Mouse (Mus musculus) MEL (cell line): ENCODE measurements around the gene Polr1d. TPM values are rescaled to one million over a fixed set of nuclear protein-coding genes. Genes with fewer than 3 reads are reported as not detected.

Experiments used
- DNase-seq: peaks from one replicate; pipeline ENCODE4 v3.0.0; 2011; ENCODE audit warnings: low read depth, low spot score
- H3K27ac ChIP-seq: 2 replicates; pipeline ENCODE4 v1.5.1; 2012; ENCODE audit warnings: low read depth, mild to moderate bottlenecking, control low read depth, low read length, moderate library complexity; ENCODE audit not compliant: control insufficient read depth
- H3K27me3 ChIP-seq, 2 experiments: fragments of 150-350 bp in 1 of 2; sonication (generic) in 1 of 2; 2 replicates each; pipeline ENCODE4 v1.6.1; 2012; ENCODE audit warnings: low read length in 2 of 2, mild to moderate bottlenecking in 2 of 2, improper control_type of control experiment in 1 of 2, moderate library complexity in 1 of 2; ENCODE audit not compliant: insufficient read depth in 2 of 2, control insufficient read depth in 1 of 2
- H3K36me3 ChIP-seq, 2 experiments: 2 replicates each; pipeline ENCODE4 v1.6.1; 2012 to 2014; ENCODE audit warnings: low read length in 2 of 2, improper control_type of control experiment in 1 of 2, inconsistent platforms in 1 of 2, mild to moderate bottlenecking in 1 of 2; ENCODE audit not compliant: insufficient read depth in 2 of 2, control insufficient read depth in 1 of 2
- H3K4me1 ChIP-seq, 2 experiments: fragments of 150-350 bp in 1 of 2; sonication (generic) in 1 of 2; 2 replicates each; pipeline ENCODE4 v1.6.1; 2012; ENCODE audit warnings: low read length in 2 of 2, improper control_type of control experiment in 1 of 2, mild to moderate bottlenecking in 1 of 2; ENCODE audit not compliant: insufficient read depth in 2 of 2, control insufficient read depth in 1 of 2
- H3K4me3 ChIP-seq, 2 experiments: fragments of 150-350 bp in 1 of 2; sonication (generic) in 1 of 2; 2 replicates each; pipeline ENCODE4 v1.5.1; 2012; ENCODE audit warnings: low read depth in 2 of 2, low read length in 2 of 2, mild to moderate bottlenecking in 2 of 2, moderate library complexity in 2 of 2, control low read depth in 1 of 2, improper control_type of control experiment in 1 of 2; ENCODE audit not compliant: control insufficient read depth in 1 of 2, insufficient read depth in 1 of 2
- H3K79me2 ChIP-seq: 2 replicates; pipeline ENCODE4 v1.6.1; 2012; ENCODE audit warnings: mild to moderate bottlenecking, low read length, moderate library complexity; ENCODE audit not compliant: control insufficient read depth, poor library complexity, insufficient read depth
- H3K9ac ChIP-seq: 2 replicates; pipeline ENCODE4 v1.6.1; 2012; ENCODE audit warnings: low read depth, mild to moderate bottlenecking, control low read depth, low read length, moderate library complexity; ENCODE audit not compliant: control insufficient read depth, poor library complexity, severe bottlenecking
- H3K9me3 ChIP-seq: fragments of 150-350 bp; sonication (generic); replicated peaks from 2 replicates; pipeline ENCODE4 v1.6.1; 2012; ENCODE audit warnings: mild to moderate bottlenecking, low read length, improper control_type of control experiment, moderate library complexity; ENCODE audit not compliant: insufficient read depth
- BHLHE40 ChIP-seq: IDR thresholded peaks from 2 replicates; pipeline ENCODE4 v1.6.1; 2012; ENCODE audit warnings: low read depth, mild to moderate bottlenecking, inconsistent platforms, low read length, improper control_type of control experiment, borderline replicate concordance
- CHD1 ChIP-seq: IDR thresholded peaks from 2 replicates; pipeline ENCODE4 v1.6.1; 2012; ENCODE audit warnings: low read depth, mild to moderate bottlenecking, inconsistent platforms, low read length, improper control_type of control experiment
- CTCF ChIP-seq, 3 experiments: IDR thresholded peaks in 2 of 3; conservative IDR thresholded peaks in 1 of 3; 2 replicates each; pipeline ENCODE4 v1.5.1; 2011 to 2012; ENCODE audit warnings: low read length in 3 of 3, low read depth in 2 of 3, mild to moderate bottlenecking in 2 of 3, improper control_type of control experiment in 1 of 3, inconsistent platforms in 1 of 3, mixed read lengths in 1 of 3, moderate library complexity in 1 of 3; ENCODE audit not compliant: control insufficient read depth in 1 of 3, insufficient read depth in 1 of 3, poor library complexity in 1 of 3, severe bottlenecking in 1 of 3
- E2F4 ChIP-seq: IDR thresholded peaks from 2 replicates; pipeline ENCODE4 v1.6.1; 2011; ENCODE audit warnings: low read depth, low read length, improper control_type of control experiment, borderline replicate concordance
- ELF1 ChIP-seq: IDR thresholded peaks from 2 replicates; pipeline ENCODE4 v1.6.1; 2014; ENCODE audit warnings: low read depth, mild to moderate bottlenecking, inconsistent platforms, low read length, improper control_type of control experiment, moderate library complexity
- HCFC1 ChIP-seq: IDR thresholded peaks from 2 replicates; pipeline ENCODE4 v1.6.1; 2012; ENCODE audit warnings: low read depth, mild to moderate bottlenecking, inconsistent platforms, low read length, improper control_type of control experiment, moderate library complexity
- JUND ChIP-seq: IDR thresholded peaks from 2 replicates; pipeline ENCODE4 v1.6.1; 2011; ENCODE audit warnings: low read depth, mild to moderate bottlenecking, improper control_type of control experiment, low read length
- KAT2A ChIP-seq: conservative IDR thresholded peaks from 2 replicates; pipeline ENCODE4 v1.6.1; 2012; ENCODE audit warnings: low read depth, low read length, improper control_type of control experiment, inconsistent platforms
- MAFK ChIP-seq: IDR thresholded peaks from 2 replicates; pipeline ENCODE4 v1.6.1; 2011; ENCODE audit warnings: low read depth, mild to moderate bottlenecking, low read length, improper control_type of control experiment, borderline replicate concordance
- MAX ChIP-seq: IDR thresholded peaks from 2 replicates; pipeline ENCODE4 v1.6.1; 2011; ENCODE audit warnings: low read length, improper control_type of control experiment
- MXI1 ChIP-seq: IDR thresholded peaks from 2 replicates; pipeline ENCODE4 v1.6.1; 2011; ENCODE audit warnings: mild to moderate bottlenecking, low read depth, low read length, improper control_type of control experiment
- MYC ChIP-seq: IDR thresholded peaks from 2 replicates; pipeline ENCODE4 v1.6.1; 2011; ENCODE audit warnings: low read depth, mild to moderate bottlenecking, low read length, improper control_type of control experiment, moderate library complexity
- NRF1 ChIP-seq: IDR thresholded peaks from 2 replicates; pipeline ENCODE4 v1.6.1; 2014; ENCODE audit warnings: low read depth, mild to moderate bottlenecking, inconsistent platforms, low read length, improper control_type of control experiment, moderate library complexity; ENCODE audit not compliant: poor library complexity, insufficient read depth, severe bottlenecking
- POLR2A ChIP-seq, 2 experiments: IDR thresholded peaks; 2 replicates each; pipeline ENCODE4 v1.6.1; 2011 to 2012; ENCODE audit warnings: low read length in 2 of 2, mild to moderate bottlenecking in 2 of 2, control low read depth in 1 of 2, improper control_type of control experiment in 1 of 2, low read depth in 1 of 2, moderate library complexity in 1 of 2; ENCODE audit not compliant: control insufficient read depth in 1 of 2, insufficient read depth in 1 of 2, poor library complexity in 1 of 2
- POLR2AphosphoS2 ChIP-seq: IDR thresholded peaks from 2 replicates; pipeline ENCODE4 v1.6.1; 2011; ENCODE audit warnings: low read length, improper control_type of control experiment
- RAD21 ChIP-seq: IDR thresholded peaks from 2 replicates; pipeline ENCODE4 v1.6.1; 2011; ENCODE audit warnings: mild to moderate bottlenecking, low read depth, low read length, improper control_type of control experiment
- RCOR1 ChIP-seq: IDR thresholded peaks from 2 replicates; pipeline ENCODE4 v1.6.1; 2012; ENCODE audit warnings: low read depth, mild to moderate bottlenecking, inconsistent platforms, low read length, improper control_type of control experiment
- SMC3 ChIP-seq: IDR thresholded peaks from 2 replicates; pipeline ENCODE4 v1.6.1; 2011; ENCODE audit warnings: low read depth, low read length, improper control_type of control experiment
- TCF12 ChIP-seq: IDR thresholded peaks from 2 replicates; pipeline ENCODE4 v1.6.1; 2014; ENCODE audit warnings: low read depth, mild to moderate bottlenecking, inconsistent platforms, low read length, improper control_type of control experiment, moderate library complexity
- UBTF ChIP-seq: IDR thresholded peaks from 2 replicates; pipeline ENCODE4 v1.6.1; 2012; ENCODE audit warnings: low read depth, mild to moderate bottlenecking, inconsistent platforms, low read length, improper control_type of control experiment, moderate library complexity, borderline replicate concordance; ENCODE audit not compliant: insufficient read depth
- USF2 ChIP-seq, 2 experiments: IDR thresholded peaks; 2 replicates each; pipeline ENCODE4 v1.6.1; 2011 to 2012; ENCODE audit warnings: improper control_type of control experiment in 2 of 2, low read length in 2 of 2, borderline replicate concordance in 1 of 2, inconsistent platforms in 1 of 2, low read depth in 1 of 2, mild to moderate bottlenecking in 1 of 2; ENCODE audit not compliant: insufficient read depth in 1 of 2
- ZMIZ1 ChIP-seq: IDR thresholded peaks from 2 replicates; pipeline ENCODE4 v1.6.1; 2012; ENCODE audit warnings: low read depth, mild to moderate bottlenecking, inconsistent platforms, low read length, improper control_type of control experiment, moderate library complexity
- ZNF384 ChIP-seq: IDR thresholded peaks from 2 replicates; pipeline ENCODE4 v1.6.1; 2012; ENCODE audit warnings: low read depth, mild to moderate bottlenecking, inconsistent platforms, low read length, improper control_type of control experiment
- polyA plus RNA-seq, 2 experiments: library from polyadenylated mRNA; stranded (reverse) in 1 of 2; unstranded in 1 of 2; fragments of >175 nt in 1 of 2; fragments of >200 nt in 1 of 2; gene quantifications; 2 replicates each; pipeline versions ENCODE4 v1.2.1 to v1.2.4; 2012; ENCODE audit warnings: low replicate concordance in 2 of 2, low read depth in 1 of 2; ENCODE audit not compliant: insufficient read length in 2 of 2, insufficient read depth in 1 of 2, missing spikeins in 1 of 2
- total RNA-seq: library from RNA; depleted of rRNA; stranded (reverse); fragments of 300-350 nt; gene quantifications from 2 replicates; pipeline ENCODE4 v1.2.3, GENCODE M21; 2012

Polr1d gene
- total and polyA plus RNA-seq, 3 experiments = 185 to 506 (median 388) TPM

DNA sequence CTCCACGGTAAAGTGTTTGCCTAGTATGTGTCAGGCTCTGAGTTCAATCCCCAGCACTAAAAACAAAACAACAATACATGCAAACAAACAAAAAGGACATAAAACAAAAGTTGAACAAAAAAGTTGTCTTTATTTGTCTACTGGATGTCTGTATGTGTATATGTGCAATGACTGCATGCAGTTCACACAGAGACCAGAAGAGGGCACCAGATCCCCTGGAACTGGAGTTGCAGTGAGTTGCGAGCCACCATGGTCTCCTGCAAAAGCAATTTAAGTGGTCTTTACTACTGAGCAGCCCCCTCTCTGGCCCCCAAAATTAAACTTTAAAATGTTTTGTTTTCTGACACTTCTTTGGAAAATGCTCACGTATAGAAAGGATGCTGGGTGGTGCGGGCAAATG, 44.3 kb downstream of the Polr1d start:
- DNase-seq = peak; percentile 40
- Histone ChIP-seq H3K27me3 (no peaks in the 10 kb centered on the region), H3K36me3 (no peaks in the 10 kb centered on the region), H3K9ac (no peak overlapping the region), H3K9me3 (no peaks in the 10 kb centered on the region), H3K4me1 (peaks cover 1 to 6% of the 10 kb centered on the region in 2 experiments; a peak in 2 of 4 replicates), H3K79me2 (no peaks in the 10 kb centered on the region), H3K27ac (no peak overlapping the region), H3K4me3 (no peak overlapping the region)
- no peak for TF ChIP-seq POLR2AphosphoS2
- no peak for TF ChIP-seq MAFK
- peak; percentile 57 to 71 (median 58) for TF ChIP-seq CTCF (IDR thresholded peaks at IDR 0.05 in 2 of 3, conservative IDR thresholded peaks at IDR 0.05 in 1 of 3; ENCODE audit: control insufficient read depth in 1 of 3, insufficient read depth in 1 of 3, low read depth in 2 of 3, low read length in 3 of 3, poor library complexity in 1 of 3, severe bottlenecking in 1 of 3)
- peak; percentile 32; the same call in 1 of the 2 replicates for TF ChIP-seq SMC3
- TF ChIP-seq RAD21 = peak; percentile 23
- TF ChIP-seq JUND = no peak
- TF ChIP-seq ZMIZ1 = no peak
- no peak for TF ChIP-seq UBTF
- no peak for TF ChIP-seq CHD1
- TF ChIP-seq BHLHE40 = no peak
- TF ChIP-seq E2F4 = no peak

DNA sequence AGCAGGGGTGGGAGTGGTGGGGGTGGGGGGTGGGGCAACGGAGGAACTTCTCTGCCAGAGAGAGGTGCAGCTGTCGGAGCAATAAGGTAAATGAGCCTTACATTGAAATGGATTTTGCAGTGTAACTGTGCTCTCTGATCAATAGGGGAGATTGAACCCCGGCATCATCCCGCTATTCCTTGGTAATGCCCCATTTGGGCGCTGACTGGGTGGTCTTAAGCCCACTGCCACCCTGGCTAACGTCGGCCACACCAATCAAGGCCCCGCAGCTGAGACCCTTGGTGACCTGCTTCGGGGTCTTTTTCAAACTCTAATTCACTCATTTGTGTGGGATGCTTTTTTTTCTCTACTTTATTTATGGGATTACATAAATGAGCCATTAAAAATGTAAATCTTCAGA, 47.9 kb downstream of the Polr1d start:
- no peaks in the 10 kb centered on the region for H3K36me3 ChIP-seq
- no peaks in the 10 kb centered on the region for H3K9me3 ChIP-seq
- no peaks in the 10 kb centered on the region for H3K79me2 ChIP-seq
- TF ChIP-seq TCF12 = no peak
- no peak for TF ChIP-seq CHD1
- no peak for TF ChIP-seq MYC
- no peak for TF ChIP-seq ELF1
- TF ChIP-seq HCFC1 = no peak
- no peak for TF ChIP-seq KAT2A
- no peak for TF ChIP-seq POLR2AphosphoS2
- no peak for TF ChIP-seq USF2 (IDR thresholded peaks at IDR 0.05; ENCODE audit: borderline replicate concordance in 1 of 2, insufficient read depth in 1 of 2, low read depth in 1 of 2, low read length in 2 of 2)
- no peak for TF ChIP-seq CTCF (IDR thresholded peaks at IDR 0.05 in 2 of 3, conservative IDR thresholded peaks at IDR 0.05 in 1 of 3; ENCODE audit: control insufficient read depth in 1 of 3, insufficient read depth in 1 of 3, low read depth in 2 of 3, low read length in 3 of 3, poor library complexity in 1 of 3, severe bottlenecking in 1 of 3)
- TF ChIP-seq RCOR1 = no peak
- no peak for TF ChIP-seq POLR2A (IDR thresholded peaks at IDR 0.05; ENCODE audit: control insufficient read depth in 1 of 2, insufficient read depth in 1 of 2, low read depth in 1 of 2, low read length in 2 of 2, poor library complexity in 1 of 2)
- TF ChIP-seq MXI1 = no peak
- TF ChIP-seq NRF1 = no peak
- TF ChIP-seq ZMIZ1 = no peak
- TF ChIP-seq ZNF384 = no peak
- TF ChIP-seq MAX = no peak
- H3K27ac ChIP-seq = no peak overlapping the region
- peak overlapping the region; percentile 22 to 48 for H3K4me3 ChIP-seq
- no peak for DNase-seq
- peaks cover 1 to 6% of the 10 kb centered on the region in 2 experiments; a peak in 2 of 4 replicates for H3K4me1 ChIP-seq
- H3K9ac ChIP-seq = no peak overlapping the region
- no peaks in the 10 kb centered on the region for H3K27me3 ChIP-seq
